Mouse (Mus musculus) E14TG2a.4 (cell line): ENCODE measurements around the gene Opalin.

Experiments
- CTCF ChIP-seq: conservative IDR thresholded peaks from 2 replicates; pipeline ENCODE4 v1.5.1; 2014; ENCODE audit warnings: low read length
- NANOG ChIP-seq: IDR thresholded peaks from 2 replicates; pipeline ENCODE4 v1.6.1; 2014; ENCODE audit warnings: borderline replicate concordance, low read length, mixed read lengths
- POU5F1 ChIP-seq: IDR thresholded peaks from 2 replicates; pipeline ENCODE4 v1.6.1; 2014; ENCODE audit warnings: low read length, borderline replicate concordance

GRCm38 (mm10) chr19:41013591-41013990 is 63.3 kb downstream of the Opalin start:
- TF ChIP-seq CTCF (no peak), NANOG (no peak), POU5F1 (peak; percentile 20; the same call in 1 of the 2 replicates)
